Mouse (Mus musculus) hindbrain, postnatal 0 days (tissue): ENCODE measurements around the gene Stk11ip. TPM values are rescaled to one million over a fixed set of nuclear protein-coding genes. Genes with fewer than 3 reads are reported as not detected.

Source experiments
- ATAC-seq: fragments of 200-750 bp; cut with Nextera tagmentation; 2 replicates; pipeline ENCODE4 v1.8.0; 2017; ENCODE audit warnings: mild to moderate bottlenecking, moderate TSS enrichment, moderate library complexity
- DNase-seq: peaks from one replicate; pipeline ENCODE4 v3.0.0-alpha.2; 2015; ENCODE audit warnings: low spot score
- H3K27ac ChIP-seq: fragments of 300-500 bp; sonication (generic); 2 replicates; pipeline ENCODE4 v1.5.1; 2014; ENCODE audit warnings: mild to moderate bottlenecking
- H3K27me3 ChIP-seq: fragments of 300-500 bp; sonication (generic); 2 replicates; pipeline ENCODE4 v1.6.1; 2014; ENCODE audit warnings: low read length, mixed read lengths; ENCODE audit not compliant: insufficient read depth
- H3K36me3 ChIP-seq: fragments of 300-500 bp; sonication (generic); 2 replicates; pipeline ENCODE4 v1.6.1; 2014; ENCODE audit warnings: low read length, mixed read lengths; ENCODE audit not compliant: insufficient read depth
- H3K4me1 ChIP-seq: fragments of 300-500 bp; sonication (generic); 2 replicates; pipeline ENCODE4 v1.6.1; 2014; ENCODE audit warnings: antibody characterized with exemption, low read length, mixed read lengths; ENCODE audit not compliant: insufficient read depth
- H3K4me2 ChIP-seq: fragments of 300-500 bp; sonication (generic); 2 replicates; pipeline ENCODE4 v1.6.1; 2014; ENCODE audit warnings: low read depth, mild to moderate bottlenecking, low read length, moderate library complexity, mixed read lengths
- H3K4me3 ChIP-seq: fragments of 300-500 bp; sonication (generic); 2 replicates; pipeline ENCODE4 v1.5.1; 2014; ENCODE audit warnings: low read length
- H3K9ac ChIP-seq: fragments of 300-500 bp; sonication (generic); replicated peaks from 2 replicates; pipeline ENCODE4 v1.6.1; 2014; ENCODE audit warnings: mild to moderate bottlenecking, low read length, moderate library complexity, mixed read lengths
- H3K9me3 ChIP-seq: fragments of 300-500 bp; sonication (generic); 2 replicates; pipeline ENCODE4 v1.6.1; 2016; ENCODE audit warnings: low read length, mixed read lengths
- CTCF ChIP-seq: IDR thresholded peaks from 2 replicates; pipeline ENCODE4 v1.5.1; 2016; ENCODE audit warnings: antibody characterized with exemption, control low read depth, low read depth
- WGBS: fragments of 180-500 bp; shearing (Covaris S2); extraction: QIAGEN DNeasy Blood & Tissue Kit; methylation state at CpG from one replicate; pipeline ENCODE4 v1.1.7; 2014; 5-methylcytosine and 5-hydroxymethylcytosine counted together
- polyA plus RNA-seq: library from polyadenylated mRNA; unstranded; fragments of >200 nt; fragmentation: Nextera tagmentation; extraction: Ambion mirVana; gene quantifications from 2 replicates; pipeline ENCODE4 v1.2.1, GENCODE M21; 2015
- total RNA-seq: library from RNA; depleted of rRNA; stranded (reverse); fragments of >200 nt; gene quantifications from 2 replicates; pipeline ENCODE4 v1.2.3, GENCODE M21; 2014; rRNA removed

The Stk11ip gene
- total RNA-seq (27.9 and 46.9 TPM in 2 replicates), polyA plus RNA-seq (13.5 and 14.0 TPM in 2 replicates)

DNA sequence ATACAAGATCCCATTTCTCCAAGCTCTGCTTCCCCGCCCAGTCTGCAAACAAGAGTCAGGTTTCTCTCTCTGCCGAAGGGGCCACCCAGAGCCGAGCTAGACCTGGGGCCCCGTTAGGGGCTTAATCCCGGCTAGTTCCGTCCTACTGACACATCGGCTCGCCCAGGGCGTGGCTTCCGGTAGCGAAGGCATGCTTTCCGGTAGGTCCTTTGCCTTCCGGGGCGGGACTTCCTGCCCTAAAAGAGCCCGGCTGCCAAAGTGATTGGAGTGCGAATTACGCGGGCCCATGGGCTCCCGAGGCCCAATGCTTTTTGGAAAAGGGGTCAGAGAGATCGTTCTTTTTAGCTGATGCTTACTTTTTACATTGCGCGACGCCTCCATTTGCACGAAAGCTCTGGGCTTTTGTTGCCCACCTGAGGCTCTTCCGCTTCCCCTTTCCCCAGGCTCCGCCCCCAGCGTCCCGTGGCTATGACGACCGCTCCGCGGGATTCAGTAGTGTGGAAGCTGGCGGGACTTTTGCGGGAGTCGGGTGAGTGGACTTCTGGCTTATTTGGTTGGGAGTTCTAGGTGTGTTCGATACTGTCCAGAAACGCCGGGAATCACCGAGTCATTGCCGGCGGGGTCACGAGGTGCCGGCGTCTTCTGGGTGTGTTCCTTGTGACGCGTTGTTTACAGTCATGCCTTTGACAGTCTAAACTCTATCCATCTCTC lies at the start of gene Stk11ip:
Stk11ip (plus strand) TSS at position 209 of the 711 bp plus-strand sequence.
- DNase-seq (peak; percentile 97), ATAC-seq (peak; percentile 97)
- under 1% methylated on average over 46 of the region's 46 CpGs for WGBS
- Histone ChIP-seq H3K9ac (peak within 1 kb of the TSS; percentile 40), H3K4me1 (peaks cover 3% of the 10 kb centered on the region; the same call in 1 of the 2 replicates), H3K27me3 (no peaks in the 10 kb centered on the region), H3K4me2 (peak within 1 kb of the TSS; percentile 77), H3K4me3 (peak within 1 kb of the TSS; percentile 52), H3K36me3 (peaks cover 7% of the 10 kb centered on the region), H3K9me3 (no peaks in the 10 kb centered on the region), H3K27ac (peak within 1 kb of the TSS; percentile 87)
- no peak for TF ChIP-seq CTCF

GRCm38 (mm10) chr1:75476441-75476840 lies 44.9 kb upstream of the Stk11ip start:
- TF ChIP-seq CTCF = no peak
- H3K4me1 ChIP-seq = peaks cover 9% of the 10 kb centered on the region; the same call in 1 of the 2 replicates
- DNase-seq (no peak), ATAC-seq (no peak)
- peaks cover 33% of the 10 kb centered on the region for H3K36me3 ChIP-seq
- 92% methylated on average over 11 of the region's 11 CpGs for WGBS
- no peak overlapping the region for H3K4me3 ChIP-seq
- H3K9ac ChIP-seq = no peak overlapping the region
- H3K4me2 ChIP-seq = no peak overlapping the region
- H3K9me3 ChIP-seq = no peaks in the 10 kb centered on the region
- no peaks in the 10 kb centered on the region for H3K27me3 ChIP-seq
- H3K27ac ChIP-seq = no peak overlapping the region

DNA sequence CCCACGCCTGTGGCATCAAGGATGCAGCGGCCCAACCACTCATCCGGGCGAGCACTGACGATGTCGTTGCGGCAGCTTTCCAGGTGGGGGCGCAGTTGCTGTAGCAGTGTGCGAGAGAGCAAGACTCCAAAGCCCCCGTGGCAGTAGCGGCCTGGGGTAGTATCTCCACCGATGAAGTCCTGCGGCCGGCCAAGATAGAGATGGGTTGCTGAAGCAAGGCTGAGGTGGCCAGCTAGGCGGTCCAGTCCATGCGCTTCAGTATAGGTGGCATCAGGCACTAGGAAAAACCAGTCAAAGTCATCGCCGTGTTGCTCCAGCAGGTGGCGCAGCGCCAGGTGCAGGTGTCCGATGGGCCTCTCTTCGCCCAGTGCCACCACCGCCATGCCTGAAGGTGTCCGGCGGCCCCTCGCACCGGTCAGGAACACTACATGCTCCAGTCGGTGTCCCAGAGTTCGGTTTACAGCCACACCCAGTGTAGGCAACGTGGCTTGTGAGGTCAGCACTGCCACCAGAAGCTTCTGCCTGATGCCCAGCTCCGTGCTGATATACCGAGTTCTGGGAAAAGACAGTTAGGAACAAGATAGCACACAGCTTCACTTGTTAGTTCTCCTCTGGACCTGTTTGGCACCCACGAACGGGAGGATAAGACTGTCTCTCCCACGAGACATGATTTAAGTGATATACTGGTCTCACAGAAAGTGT lies 43.9 kb upstream of the Stk11ip start:
- Histone ChIP-seq H3K36me3 (peaks cover 33% of the 10 kb centered on the region), H3K9me3 (no peaks in the 10 kb centered on the region), H3K4me1 (peaks cover 9% of the 10 kb centered on the region; the same call in 1 of the 2 replicates), H3K9ac (no peak overlapping the region), H3K4me2 (peak overlapping the region; percentile 78), H3K27ac (no peak overlapping the region), H3K4me3 (peak overlapping the region; percentile 61), H3K27me3 (no peaks in the 10 kb centered on the region)
- 8% methylated on average over 35 of the region's 35 CpGs for WGBS
- ATAC-seq (0 out of 2 replicates have a peak, but pooled peaks have one; percentile 3), DNase-seq (peak; percentile 87)
- TF ChIP-seq CTCF = peak; percentile 89

- Histone ChIP-seq H3K27ac (no peak overlapping the region), H3K36me3 (peaks cover 35% of the 10 kb centered on the region), H3K4me3 (peak overlapping the region; percentile 61), H3K27me3 (no peaks in the 10 kb centered on the region), H3K4me2 (peak overlapping the region; percentile 78), H3K4me1 (peaks cover 9% of the 10 kb centered on the region; the same call in 1 of the 2 replicates), H3K9me3 (no peaks in the 10 kb centered on the region), H3K9ac (peak overlapping the region; percentile 80; the same call in 1 of the 2 replicates)
- WGBS = 52% methylated on average over 3 of the region's 3 CpGs
- no peak for TF ChIP-seq CTCF
- ATAC-seq (no peak), DNase-seq (no peak)
Measured at GRCm38 (mm10) chr1:75477966-75478290, 43.4 kb upstream of the Stk11ip start.

- WGBS = under 1% methylated on average over 19 of the region's 25 CpGs
- no peak for TF ChIP-seq CTCF
- DNase-seq (peak; percentile 25), ATAC-seq (no peak)
- H3K27ac ChIP-seq = peak overlapping the region; percentile 79
- H3K4me1 ChIP-seq = peaks cover 9% of the 10 kb centered on the region; the same call in 1 of the 2 replicates
- H3K9me3 ChIP-seq = no peaks in the 10 kb centered on the region
- peak overlapping the region; percentile 80 for H3K9ac ChIP-seq
- peaks cover 40% of the 10 kb centered on the region for H3K36me3 ChIP-seq
- no peaks in the 10 kb centered on the region for H3K27me3 ChIP-seq
- peak overlapping the region; percentile 78 for H3K4me2 ChIP-seq
- H3K4me3 ChIP-seq = peak overlapping the region; percentile 61
Measured at GRCm38 (mm10) chr1:75478497-75478896, 42.8 kb upstream of the Stk11ip start.

GRCm38 (mm10) chr1:75478916-75479634 lies 42.3 kb upstream of the Stk11ip start, which contains the start of the genes Chpf and Tmem198:
Gene Chpf (minus strand): TSS chr1:75479307.
Gene Tmem198 (plus strand): TSS chr1:75479532.
- TF ChIP-seq CTCF = no peak; the same call in 1 of the 2 replicates
- peak within 1 kb of the TSS; percentile 79 for H3K27ac ChIP-seq
- no peaks in the 10 kb centered on the region for H3K27me3 ChIP-seq
- peak; percentile 99 for DNase-seq
- peak within 1 kb of the TSS; percentile 61 for H3K4me3 ChIP-seq
- ATAC-seq = peak; percentile 94
- WGBS = under 1% methylated on average over 67 of the region's 76 CpGs
- peak within 1 kb of the TSS; percentile 78 for H3K4me2 ChIP-seq
- no peaks in the 10 kb centered on the region for H3K9me3 ChIP-seq
- H3K9ac ChIP-seq = peak within 1 kb of the TSS; percentile 80
- H3K4me1 ChIP-seq = peaks cover 9% of the 10 kb centered on the region; the same call in 1 of the 2 replicates
- H3K36me3 ChIP-seq = peaks cover 37% of the 10 kb centered on the region
